Mouse (Mus musculus) yolk sac, embryonic 10.5 days (tissue): ENCODE data around the gene Nell2.

Experiments used
- DNase-seq: peaks from one replicate; pipeline ENCODE4 v3.0.0-alpha.2; 2017; ENCODE audit warnings: low spot score

Gene Nell2

DNA sequence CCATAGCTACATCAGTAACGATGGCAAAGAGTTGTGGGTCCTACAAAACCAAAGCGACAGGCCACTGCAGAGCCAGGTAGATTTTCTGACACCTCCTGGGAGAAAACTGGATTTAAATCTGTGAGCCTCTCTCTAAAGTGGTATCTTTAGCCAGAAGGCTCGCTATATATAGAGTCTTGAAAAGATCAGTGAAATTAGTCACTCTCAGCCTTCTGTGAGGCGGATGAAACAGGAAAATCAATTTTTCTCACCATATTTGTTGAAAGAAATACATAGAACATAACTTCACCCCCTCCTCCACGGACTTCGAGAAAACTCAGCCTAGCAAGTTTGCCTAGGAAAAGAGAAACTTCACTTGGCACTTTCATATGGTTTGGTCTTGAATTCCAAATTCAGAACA is 54.4 kb downstream of the Nell2 start:
- DNase-seq = no peak

DNA sequence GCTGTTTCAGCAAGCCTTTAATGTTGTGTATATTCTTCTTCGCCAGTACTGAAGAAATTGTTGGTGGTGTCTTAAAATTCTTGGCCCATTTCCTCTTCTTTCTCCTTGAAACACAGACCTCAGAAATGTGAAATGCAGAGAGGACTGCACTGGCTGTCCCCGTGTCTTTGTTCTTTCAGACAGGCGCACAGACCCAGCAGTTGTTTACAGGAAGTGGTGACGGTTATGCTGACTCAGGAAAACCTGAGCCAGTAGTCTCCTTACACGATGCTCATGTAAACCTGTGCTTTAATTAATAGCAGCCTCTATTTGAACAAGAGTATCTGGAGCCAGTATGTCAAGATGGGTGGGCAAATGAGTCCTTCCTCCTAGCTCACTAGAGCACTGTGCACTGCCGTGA is 61.2 kb downstream of the Nell2 start:
- no peak for DNase-seq

DNA sequence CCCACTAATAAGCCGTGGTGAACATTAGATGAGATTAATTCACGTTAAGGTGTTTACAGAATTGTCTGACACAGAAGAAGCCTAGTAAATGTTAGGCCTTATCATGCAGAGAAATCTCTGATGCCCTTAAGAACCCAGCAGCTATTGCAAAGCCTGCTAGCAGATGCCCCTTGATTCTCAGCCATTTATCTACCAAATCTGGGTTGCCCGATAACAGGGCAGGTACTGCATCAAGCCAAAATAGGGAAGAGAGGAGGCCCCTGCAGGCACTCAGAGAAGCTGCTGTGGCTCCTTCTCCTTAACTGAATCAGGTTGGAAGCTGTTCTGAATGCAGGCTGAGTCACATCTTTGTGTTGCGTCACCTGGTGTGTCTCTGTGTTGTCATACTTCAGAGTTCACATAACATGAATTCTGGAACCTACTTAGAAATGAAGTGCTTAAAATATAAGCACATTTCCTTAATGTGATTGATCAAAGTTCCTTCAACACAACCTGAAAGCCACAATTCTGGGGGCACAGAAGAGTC is 68.3 kb downstream of the Nell2 start:
- DNase-seq = no peak

DNA sequence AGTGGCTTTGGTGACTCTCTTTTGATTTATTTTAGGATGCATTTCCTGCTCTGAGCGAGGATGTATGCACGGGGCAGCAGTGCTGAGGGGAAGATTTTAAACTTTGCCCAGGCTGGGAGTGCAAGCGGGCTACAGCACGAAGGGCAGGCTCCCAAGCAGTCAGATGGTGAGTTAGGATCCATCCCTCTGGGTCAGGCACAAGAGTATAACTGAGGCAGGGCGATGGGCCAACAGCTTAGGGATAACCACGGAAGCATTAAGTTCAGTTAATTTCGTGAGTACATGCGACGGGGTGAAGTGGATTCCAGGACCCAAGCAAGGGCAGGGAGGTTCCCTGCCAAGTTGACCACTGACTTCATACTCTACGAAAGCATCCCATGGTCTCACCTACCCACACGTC is 83.8 kb downstream of the Nell2 start:
- no peak for DNase-seq

DNA sequence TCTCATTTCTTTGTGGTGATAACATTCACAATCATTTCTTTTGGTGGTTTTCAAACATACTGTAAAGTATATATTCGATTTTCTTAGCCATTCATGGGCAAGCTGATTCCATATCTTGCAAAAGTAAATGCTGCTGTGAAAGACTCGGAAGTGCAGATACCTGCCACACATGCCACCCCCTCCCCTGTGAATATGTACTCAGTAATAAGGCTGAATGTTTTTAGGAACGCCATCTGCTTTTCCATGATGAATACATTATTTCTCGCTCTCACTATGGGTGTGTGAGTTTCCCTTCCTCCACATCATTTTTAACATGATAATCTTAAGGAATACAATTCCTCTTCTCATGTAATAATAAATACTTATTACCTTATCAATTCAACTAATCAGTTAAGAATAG is 90.6 kb downstream of the Nell2 start:
- DNase-seq = no peak

DNA sequence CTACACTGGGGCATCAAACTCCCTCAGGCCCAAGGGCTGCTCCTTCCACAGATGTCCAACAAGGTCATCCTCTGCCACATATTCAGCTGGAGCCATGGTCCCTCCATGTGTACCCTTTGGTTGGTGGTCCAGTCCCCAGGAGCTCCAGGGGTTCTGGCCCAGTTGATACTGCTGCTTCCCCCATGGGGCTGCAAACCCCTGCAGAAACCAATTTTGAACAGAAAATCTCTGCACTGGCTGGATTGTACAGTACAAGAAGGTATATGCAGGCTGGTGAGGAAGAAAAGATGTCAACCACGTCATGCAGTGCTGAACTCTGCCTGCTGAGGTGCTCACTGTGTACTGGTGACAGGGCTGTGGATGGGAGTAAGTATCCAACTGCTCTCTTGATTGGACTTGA is 92.1 kb downstream of the Nell2 start:
- DNase-seq = no peak

DNA sequence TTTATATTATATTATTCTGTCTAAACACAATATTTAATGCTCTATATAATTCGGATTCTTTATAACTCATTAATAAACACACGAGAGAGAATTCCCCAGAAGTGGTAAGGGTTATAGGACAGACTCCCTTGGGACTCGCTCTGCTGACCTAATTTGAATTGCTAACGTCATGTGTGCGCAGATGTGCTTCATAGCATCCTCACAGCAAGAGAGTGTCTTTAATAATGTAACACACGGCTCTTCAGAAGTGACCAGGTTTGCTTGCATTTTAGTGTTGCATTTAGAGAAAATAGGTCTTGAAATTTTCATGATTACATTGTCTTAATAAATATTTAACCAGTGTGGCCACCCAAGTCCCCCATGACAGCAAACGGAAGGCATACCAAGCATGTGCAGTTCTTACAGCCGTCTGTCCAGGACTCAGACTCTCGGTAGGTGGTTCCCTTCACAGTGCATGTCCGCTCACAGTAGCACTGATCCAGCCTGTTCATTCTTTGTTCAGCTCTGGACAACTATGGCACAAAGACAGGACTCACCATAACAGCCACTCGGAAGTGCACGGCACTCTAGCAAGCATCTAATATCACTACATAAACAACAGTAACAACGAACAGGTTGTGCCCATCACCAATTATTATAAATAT is 97.1 kb downstream of the Nell2 start:
- no peak for DNase-seq

DNA sequence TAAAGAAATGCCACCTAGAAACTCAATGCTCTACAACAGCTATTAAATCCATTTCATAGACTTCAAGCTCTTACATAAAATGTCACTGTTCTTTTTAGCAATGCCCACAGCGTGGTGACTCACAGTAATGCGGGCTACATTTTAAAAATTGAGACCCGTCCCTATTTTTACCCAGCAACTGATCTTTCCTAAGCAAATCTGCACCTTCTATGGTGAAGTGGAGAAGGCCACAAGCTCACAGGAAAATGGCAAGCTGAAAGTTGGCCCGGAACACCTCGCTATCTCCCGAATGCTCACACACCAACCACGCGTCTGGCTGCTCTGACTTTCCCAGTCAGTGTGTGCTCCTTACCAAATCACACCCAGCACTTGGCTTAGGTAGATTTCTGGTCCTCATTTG is 98.4 kb downstream of the Nell2 start:
- no peak for DNase-seq

DNA sequence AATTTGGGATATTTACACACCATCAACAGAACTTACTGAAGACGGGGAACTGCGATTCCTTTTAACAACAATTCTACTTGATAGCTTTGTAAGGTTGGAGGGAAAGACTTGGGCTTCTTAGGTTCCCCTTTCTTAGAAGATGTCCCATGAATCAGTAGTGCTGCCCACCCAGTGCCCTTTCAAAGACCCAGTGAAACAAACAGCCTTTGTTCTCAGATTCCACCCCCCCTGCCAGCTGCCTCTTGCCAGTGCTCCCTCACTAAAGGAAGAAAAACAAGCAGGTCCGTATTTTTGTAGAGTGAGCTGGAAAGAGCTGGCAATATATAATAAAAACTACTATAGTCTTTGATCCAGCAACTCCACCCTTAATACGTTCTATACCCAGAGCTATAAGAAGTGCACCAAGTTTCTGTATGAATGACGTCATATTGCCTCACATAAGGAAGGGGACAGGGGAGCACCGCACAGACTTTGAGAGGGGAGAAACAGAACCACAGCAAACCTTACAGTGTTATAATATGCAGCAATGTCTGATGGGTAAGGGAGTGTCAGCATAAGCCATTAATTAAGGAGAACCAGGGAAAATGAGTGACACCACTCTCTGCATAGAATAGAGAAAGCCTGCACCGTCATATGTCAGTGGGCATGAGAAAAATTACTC is 100.2 kb downstream of the Nell2 start:
- DNase-seq = no peak

DNA sequence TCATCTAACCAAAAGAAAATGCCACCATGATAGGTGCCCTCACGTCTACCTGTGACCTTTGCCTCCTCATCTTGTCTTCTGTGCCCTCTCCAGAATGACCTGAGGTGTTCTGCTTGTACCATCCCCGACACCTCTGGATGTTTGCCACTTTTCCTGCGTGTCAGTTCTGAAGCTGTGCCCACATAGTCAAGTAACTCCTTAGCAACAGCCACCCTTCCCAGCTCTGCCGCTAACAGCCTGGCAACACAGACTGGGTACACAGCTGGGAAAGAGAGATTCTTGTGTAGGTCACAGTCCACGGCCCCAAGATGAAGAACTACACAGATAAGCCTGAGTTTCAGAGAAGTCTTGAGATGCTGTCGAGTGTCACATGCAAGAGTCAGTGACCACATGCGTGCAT is 103.3 kb downstream of the Nell2 start:
- DNase-seq = no peak

DNA sequence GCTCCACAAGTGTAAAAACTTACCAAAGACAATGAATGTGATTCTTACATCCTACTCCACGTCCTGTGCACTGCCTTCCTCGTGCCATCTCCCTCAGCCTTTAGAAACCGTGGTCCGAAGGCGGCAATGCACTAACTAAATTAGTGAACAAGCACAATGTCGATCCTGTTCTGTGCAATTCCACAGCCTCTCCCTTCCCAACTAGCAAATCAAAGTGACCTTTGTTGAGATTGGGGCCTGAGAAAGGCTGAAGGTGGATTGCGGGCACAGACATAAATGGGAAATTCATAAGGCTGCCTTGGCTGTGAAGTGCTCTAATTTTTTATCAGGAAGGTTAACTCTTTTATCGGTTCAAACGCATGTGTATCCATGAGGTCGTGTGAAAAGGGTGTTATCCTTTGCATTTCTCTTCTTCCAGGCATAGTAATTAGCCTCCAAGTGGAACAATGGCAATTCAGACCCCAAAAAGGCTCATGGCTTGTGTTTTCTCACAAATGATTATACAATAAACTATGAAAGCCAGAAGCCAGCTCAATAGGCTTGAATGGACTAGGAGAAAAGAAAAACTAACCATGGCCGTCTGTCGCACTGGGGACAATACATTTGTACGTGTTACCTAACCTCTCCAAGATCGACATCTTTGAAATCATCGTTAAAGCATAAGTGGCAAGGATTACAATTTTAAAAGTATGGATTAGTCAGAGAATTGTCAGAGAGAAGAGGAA is 106.0 kb downstream of the Nell2 start:
- DNase-seq = no peak

DNA sequence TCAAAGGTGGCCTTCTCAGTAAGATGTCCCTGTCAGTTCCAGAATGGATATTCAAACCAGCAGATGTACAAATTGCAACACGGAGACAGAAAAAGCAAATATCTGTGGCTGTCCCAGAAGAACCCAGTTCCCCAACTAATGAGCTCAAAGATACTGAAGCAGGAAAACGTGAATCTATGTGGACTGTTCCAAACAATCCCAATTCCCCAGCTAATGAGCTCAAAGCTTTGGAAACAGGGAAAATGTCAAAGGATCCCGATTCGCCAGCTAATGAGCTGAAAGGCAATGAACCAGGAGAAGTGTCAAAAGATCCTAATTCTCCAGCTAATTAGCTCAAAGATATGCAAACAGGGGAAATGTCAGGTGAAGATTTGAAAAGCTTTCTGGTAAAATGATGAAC is 109.7 kb downstream of the Nell2 start:
- DNase-seq = no peak

DNA sequence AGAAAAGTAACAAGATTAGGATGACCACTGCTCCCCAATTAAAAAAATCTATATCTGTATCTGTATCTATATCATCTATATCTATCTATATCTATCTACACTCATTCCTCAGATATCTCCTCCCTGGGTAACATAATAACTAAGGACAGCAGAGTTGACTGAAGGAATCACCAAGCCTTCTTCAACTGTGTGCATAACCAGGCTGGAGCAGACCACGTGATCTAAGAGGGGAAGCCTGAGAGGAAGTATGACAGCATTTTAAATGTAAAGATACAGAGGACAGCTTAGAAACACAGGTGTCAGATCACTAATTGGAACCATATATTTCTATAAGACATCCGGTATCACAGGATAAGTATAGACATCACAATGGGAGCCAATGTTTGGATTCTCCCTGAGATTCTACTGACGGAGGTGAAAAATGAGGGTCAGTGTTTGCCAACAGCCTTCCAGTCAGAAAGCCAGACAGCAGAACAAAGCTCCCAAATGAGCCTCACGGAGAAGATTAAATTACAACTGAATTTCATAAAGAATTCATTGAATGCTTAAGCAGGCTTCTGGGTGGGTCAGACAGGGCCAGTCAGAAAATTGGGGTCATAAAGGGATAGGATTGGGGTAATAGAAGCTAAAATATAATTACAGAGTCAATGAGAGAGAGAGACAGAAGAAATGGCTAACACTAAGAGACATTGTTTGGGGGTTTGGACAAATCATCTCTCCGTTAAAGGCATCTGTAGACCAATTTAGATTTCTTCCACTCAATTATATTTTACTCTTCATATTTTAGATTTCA is 116.2 kb downstream of the Nell2 start:
- no peak for DNase-seq

DNA sequence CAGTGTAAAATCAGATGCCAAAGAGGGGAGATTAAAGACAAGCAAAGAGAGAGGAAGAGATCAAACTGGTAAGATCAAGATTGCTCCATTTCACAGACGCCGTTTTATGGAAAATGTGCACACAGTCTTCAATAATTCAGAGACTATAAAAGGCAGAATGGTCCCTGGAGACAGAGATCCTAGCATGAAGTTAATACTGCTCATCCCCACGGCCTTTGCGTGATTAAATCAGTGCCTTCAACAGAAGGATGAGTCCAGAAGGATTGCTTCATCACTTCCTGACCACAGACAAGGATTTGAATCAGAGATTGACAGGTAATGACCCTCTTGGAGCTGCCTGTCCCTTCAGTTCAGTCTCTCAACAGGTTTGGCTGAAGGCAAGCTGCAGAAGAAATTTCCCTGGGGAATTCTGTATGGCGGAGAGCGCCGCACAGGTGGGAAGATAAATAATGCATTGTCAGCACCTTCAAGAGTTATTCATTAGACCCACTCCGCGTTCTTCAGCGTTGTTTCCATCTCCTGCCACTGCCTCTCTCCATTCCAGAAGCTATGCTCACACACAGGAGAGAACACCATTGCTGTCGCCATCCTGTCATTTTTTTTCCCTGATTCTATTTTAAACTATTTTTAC is 118.0 kb downstream of the Nell2 start:
- DNase-seq = no peak

DNA sequence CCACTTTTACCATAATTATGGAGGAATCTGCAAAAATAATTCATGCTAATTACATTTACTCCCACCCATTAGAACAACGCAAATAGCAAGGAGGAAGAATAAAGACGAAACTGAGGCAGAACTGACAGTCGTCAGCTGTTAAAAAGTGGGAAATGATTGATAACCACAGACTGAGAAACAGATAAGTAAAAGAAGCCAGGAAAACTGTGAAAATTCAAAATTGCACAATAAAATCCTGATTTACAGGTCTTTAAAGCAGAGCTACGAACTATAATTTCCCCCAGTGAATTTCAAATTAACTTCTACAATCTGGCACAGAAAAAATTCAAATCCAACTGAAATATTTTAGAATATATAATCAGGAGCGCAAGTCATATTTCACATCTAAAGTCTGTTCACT is 138.0 kb downstream of the Nell2 start:
- no peak for DNase-seq

DNA sequence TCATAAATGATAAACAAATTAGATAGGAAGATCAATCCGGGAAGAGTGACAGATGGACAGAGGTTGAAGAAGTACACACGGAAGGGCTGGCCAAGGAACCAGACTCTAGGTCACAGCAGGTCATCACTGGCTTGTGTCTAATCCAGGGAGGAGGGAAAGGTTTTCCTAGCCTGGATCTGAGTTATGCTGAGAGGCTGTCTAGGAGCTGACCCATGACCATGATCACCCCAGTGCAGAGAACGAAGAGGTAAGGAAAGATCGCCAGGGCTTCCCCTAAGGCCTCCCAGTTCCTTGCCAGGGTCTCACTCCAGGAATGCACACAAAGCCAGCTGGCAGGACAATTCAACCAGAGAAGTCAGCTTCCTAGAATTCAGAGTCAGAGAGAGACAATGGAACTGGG is 139.4 kb downstream of the Nell2 start:
- no peak for DNase-seq

DNA sequence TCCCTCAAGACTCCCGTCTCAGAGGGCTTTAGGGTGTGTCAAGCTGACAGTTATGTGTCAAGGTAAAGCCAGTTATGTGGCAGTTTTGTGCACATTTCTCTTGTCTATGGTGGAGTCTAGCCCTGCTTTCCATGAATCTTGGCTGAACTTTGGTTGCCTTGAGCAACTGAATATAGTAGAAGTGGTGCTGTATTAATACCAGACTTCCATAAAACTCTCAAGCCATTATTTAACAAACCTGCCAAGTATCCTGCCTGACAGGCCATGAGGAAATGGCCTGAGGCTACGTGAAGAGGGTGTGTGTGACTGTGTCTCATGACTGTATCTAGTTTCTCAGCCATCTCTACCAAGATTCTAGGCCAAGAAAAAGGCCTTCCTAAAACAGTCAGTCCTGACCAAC is 147.5 kb downstream of the Nell2 start:
- DNase-seq = no peak

DNA sequence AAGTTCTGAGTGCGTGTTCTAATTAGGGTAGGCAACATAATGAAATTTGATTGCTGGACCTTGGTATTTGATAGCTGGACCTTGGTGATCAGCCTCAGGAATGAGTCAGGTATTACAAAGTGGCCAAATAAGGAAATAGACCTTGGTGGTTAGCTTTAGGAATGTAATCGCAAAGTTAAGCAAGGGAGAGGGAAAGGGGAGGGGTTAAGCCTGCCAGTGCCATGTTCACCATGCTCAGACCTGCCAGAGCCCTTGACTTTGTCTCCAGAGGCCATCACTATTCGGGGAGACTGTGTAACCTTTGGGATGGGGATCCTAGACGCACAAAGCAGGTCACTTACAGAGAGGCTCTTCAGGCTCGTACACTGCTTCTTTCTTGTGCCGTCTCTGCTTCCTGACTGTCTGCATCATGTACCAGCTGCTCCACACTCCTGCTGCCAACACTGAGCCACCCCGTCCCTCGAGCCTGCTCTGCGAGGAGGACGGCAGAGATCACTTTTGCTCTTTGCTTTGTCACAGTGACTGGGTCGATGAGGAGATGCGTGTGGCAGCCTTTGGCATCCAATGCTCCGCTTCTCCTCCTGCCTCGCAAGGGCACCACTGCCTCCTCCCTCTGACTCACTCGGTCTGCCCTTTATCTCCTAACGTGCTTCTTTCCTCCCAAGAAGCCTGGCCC is 157.5 kb downstream of the Nell2 start:
- DNase-seq = no peak

DNA sequence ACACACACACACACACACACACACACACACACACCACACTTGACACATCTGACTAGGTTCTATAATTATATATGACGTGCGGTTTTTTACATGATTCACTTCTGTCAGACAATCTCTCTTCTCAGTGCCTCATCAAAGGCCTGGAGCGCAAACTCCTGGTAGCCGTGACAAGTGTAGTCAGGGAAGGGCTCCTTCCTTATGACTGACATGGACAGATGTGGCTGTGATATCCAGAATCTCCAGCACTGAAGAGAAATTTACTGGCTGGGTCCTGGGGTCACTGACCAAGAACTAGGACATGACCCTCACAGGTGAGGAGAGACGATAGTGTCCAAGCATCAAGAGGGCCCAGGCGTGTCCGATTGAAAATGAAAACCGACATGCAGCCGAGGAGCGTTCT is 160.2 kb downstream of the Nell2 start:
- no peak for DNase-seq

DNA sequence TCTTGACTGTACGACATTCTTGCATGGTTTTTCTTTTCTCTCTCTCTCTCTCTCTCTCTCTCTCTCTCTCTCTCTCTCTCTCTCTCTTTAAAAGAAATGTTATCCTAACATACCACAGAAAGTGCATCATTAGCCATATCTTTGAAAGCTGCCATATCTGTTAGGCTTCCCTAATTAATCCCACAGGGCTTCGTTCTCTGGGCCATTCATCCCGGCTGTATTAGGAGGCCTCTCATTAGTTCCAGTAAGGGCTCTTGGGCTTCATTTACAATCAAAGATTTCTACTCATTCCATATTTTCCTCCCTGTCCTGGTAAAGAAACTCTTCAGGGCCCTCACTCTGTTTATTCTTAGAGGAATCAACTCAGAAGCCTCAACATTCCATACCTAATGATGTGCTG is 161.9 kb downstream of the Nell2 start:
- no peak for DNase-seq

DNA sequence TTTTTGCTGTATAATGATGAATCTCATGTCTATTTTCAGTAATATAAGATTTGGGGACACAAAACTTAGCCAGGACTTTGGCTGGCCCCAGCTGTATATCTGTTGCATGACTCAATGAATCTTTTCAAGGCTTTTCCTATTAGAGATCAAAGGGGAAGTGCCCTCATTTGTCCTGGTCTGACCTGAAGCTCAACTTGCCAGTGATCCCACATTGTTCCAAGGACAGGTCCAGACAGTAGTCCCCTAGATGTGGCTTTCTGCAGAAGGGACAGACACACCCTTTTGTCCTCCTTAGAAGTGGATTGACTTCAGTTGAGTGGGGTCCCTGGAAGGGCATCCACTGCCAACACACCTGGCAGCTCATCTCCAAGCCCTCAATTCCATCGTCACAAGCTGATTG is 173.6 kb downstream of the Nell2 start:
- DNase-seq = no peak
